Mouse (Mus musculus) thymus, postnatal 0 days (tissue): ENCODE results near the gene Ephx1. TPM values are rescaled to one million over a fixed set of nuclear protein-coding genes. Genes with fewer than 3 reads are reported as not detected.
"Not testable (repeated sequence)": the region's sequence is repeated elsewhere in the genome, so short reads cannot be mapped to it uniquely, and the experiment has no call there.

Source experiments
- DNase-seq: peaks from one replicate; pipeline ENCODE4 v3.0.0-alpha.2; 2015; ENCODE audit warnings: low spot score
- polyA plus RNA-seq: library from polyadenylated mRNA; unstranded; fragments of >200 nt; fragmentation: Nextera tagmentation; extraction: Ambion mirVana; gene quantifications from 2 replicates; pipeline ENCODE4 v1.2.1, GENCODE M21; 2015

The Ephx1 gene
- polyA plus RNA-seq, 1 experiment from 2014 or later = 15.2 TPM

GRCm38 (mm10) chr1:181014731-181015500 is 5.8 kb downstream of the Ephx1 start:
- DNase-seq = no peak

- DNase-seq = no peak
Observed at GRCm38 (mm10) chr1:181013446-181013845, 7.3 kb downstream of the Ephx1 start.

DNA sequence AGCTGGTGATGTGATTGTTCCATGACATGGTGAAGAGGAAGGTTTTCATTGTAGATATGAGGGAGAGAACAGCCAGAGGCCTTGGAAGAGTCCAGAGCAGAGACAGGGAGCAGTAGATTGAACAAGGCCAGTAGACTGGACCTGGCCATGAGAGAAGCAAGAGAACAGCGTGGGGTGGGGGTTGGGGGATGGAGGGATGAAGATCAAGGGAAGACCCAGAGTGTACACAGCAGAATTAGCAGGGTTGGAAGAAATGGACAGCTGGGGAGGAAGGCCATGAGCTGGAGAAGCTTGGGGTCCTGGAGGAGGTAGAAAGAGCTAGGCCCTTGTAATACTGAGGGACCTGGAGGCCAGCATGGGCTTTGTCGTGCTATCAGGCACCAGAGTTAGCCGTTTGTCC is 8.3 kb downstream of the Ephx1 start:
- DNase-seq = no peak

GRCm38 (mm10) chr1:181011601-181012000 is 9.1 kb downstream of the Ephx1 start:
- DNase-seq = no peak

DNA sequence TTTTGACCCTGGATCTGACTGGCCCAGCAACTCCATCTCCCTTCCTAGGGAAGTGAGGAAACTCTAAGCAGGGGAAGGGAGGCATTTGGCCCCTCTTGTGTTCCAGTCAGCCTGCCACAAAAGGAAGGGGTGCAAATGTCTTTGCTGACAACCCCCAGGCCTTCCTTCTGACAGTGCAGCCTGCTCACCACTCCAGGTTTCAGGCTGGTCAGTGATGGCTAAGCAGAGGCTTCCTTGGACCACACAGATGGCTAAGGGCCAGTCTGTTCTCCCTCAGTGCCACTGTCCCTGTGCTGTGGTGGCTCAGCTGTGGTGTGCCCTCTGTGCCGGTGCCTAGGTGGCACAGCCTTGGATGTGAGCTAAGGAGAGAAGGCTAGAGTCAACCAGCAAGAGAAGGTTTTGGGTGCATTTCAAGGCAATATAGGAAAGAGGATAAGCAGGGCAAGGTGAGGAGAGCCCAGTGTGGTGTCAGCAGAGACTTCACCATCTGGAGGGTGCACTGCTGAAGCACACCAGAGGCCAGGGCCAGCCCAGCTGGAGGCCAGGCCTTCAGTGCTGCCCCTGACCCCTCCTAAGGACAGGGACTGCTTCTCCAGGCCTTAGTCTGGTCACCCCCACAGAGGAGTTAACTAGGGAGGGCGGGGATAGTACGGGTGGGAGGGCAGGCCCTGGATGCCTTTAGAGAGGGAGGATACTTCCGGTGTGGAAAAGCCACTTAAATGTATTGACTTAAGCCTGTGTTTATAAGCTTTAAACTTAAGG is 10.4 kb downstream of the Ephx1 start:
- DNase-seq = no peak

DNA sequence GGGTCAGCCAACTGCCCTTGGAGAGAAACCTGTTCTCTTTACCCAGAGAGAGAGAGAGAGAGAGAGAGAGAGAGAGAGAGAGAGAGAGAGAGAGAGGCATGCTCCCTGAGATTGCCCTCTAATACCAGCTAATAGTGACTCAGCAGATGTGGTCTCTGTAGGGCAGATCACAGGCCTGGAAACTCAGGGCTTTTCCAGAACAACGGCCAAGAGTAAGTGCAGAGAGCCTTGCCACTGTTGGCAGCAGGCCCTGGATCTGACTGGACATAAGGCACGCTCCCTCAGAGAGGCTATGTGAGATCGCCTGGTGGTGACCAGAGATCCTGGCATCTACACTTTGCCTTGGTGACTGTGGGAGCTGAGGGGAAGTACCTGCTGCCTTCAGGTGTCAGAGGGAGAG is 10.9 kb downstream of the Ephx1 start:
- DNase-seq = no peak

DNA sequence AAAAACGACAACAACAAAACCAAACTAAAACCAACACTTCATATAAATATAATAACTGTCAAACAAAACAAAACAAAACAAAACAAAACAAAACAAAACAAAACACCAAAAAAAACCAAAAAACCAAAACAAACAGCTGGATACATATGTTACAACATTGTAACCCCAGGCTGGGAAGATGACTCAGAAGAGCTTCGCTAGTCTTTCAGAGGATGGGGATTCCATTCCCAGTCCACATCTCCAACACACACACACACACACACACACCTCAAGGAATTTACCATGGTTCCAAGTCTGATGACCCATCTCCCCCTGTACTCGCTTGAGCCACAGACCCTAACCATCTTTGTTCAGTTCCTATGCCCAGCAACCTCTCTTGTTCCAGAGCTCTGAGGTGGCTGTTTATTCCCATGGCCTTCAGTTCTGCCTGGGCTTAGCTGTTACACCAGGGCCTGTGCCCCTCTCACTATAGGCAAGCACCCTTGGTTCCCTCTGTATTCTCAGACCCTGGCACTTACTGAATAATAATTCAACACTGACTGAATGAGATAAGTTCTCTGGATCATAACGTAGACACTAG is 11.6 kb downstream of the Ephx1 start:
- no peak for DNase-seq

DNA sequence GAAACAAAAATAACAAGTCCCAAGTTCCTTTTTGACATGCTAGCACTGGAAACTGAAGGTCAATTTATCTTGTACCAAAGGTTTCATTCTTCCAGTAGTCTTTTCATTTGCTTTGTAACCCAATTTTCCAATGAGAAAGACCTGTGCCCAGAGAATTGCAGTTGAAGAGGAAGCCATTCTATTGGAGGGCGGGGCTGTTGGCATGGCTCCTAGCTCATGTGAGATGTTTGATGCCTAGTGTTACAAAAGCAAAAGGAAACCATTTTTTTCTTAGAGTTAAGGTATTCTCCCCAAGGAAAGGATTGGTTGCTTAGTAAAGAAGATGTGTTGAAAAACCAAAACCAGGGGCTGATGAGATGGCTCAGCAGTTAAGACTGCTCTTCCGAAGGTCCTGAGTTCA is 12.4 kb downstream of the Ephx1 start:
- DNase-seq = no peak

GRCm38 (mm10) chr1:181007831-181008230 is 12.9 kb downstream of the Ephx1 start:
- no peak for DNase-seq

- no peak for DNase-seq
Observed at GRCm38 (mm10) chr1:181005331-181005730, 15.4 kb downstream of the Ephx1 start.

GRCm38 (mm10) chr1:181003790-181004189 is 16.9 kb downstream of the Ephx1 start:
- DNase-seq = no peak

- DNase-seq = no peak
Observed at GRCm38 (mm10) chr1:181001621-181002020, 19.1 kb downstream of the Ephx1 start.

DNA sequence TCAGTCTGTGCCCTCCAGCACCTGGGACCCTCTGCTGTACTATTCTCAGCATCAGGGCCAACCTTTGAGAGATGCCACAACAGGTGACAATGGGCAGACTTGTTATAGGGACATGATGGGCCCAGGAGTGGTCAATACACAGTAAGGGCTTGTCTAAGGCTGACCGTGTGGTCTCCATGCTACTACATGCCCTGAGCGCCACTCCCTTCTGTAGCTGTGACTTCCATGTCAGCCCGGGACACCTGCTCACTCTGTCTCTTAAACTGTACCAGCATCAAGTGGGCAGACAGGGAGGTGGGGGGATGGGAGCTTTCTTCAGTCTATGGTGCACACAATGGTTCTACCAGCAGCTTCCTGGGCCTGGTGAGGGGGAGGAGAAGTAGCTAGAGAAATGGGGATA is 19.5 kb downstream of the Ephx1 start:
- no peak for DNase-seq

DNA sequence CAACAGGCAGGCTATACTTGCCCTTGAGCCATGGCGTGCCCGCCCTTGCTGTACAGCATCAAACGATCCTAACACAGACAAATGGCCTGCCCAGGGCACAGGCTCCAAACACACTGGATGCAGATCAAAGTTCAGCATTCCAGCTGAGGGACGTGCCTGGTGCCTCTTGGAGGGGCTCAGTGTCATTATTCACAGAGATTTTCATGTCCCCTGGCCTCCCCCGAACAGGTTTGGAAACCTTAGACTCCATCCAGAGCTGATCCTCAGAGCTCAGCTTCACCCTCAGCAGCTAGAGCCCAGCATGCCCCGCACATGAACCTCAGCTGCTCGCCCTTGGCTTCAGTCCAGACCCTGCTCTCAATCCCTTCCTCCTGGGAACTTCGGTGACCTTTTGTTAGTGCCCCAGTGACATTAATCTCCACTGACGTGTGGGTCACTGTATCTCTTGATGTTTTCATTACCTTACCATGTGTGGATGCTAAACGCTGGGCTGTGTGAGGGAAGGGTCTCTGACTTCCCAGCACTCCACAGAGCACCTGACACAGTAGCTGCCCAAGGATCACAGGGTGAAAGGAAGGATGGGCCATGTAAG is 20.1 kb downstream of the Ephx1 start:
- no peak for DNase-seq

GRCm38 (mm10) chr1:180992142-180992541 is 28.6 kb downstream of the Ephx1 start:
- DNase-seq = peak; percentile 68

- DNase-seq = no peak
Observed at GRCm38 (mm10) chr1:180990671-180991070, 30.0 kb downstream of the Ephx1 start.

DNA sequence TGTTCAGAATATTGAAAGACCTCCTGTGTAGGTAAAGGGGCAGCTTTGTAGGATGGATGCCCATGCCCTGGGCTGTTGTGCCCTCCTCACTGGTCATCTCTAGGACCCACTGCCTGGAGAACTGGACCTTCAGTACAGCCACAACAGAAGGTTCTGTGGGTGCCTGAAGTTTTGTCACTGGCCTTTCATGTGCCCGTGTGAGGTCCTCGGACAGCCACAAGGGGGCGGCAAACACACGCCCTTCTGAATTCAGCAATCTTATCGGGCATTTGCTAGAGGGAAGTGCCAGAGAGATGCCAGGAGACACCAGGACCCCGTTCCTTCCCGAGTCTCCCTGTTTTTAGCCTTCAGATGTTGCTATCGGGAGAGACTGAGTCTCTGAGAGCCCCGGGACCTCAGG is 32.9 kb downstream of the Ephx1 start:
- peak; percentile 81 for DNase-seq

- no peak for DNase-seq
Observed at GRCm38 (mm10) chr1:180986701-180987100, 34.0 kb downstream of the Ephx1 start.

GRCm38 (mm10) chr1:180981298-180982046 is 39.2 kb downstream of the Ephx1 start:
- not testable (repeated sequence) for DNase-seq

DNA sequence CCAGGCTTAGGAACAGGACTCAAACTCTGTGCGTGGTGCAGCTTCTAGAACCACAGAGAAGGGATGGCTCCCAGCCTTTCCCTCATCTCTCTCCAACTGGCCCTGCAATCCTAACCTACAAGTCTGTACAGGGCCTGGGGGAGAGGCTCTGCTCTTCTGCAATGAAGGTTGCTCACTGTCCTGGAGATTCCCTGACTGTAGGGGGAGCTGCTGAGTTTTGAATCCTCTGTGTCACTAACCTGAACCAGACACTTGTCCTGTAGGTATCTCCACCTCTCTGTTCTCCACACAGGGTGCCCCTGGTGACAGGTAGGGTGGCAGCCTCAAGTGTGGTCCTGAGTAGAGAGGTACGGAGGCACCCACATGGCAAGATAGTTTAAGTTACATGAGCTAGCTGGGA is 40.2 kb downstream of the Ephx1 start:
- peak; percentile 40 for DNase-seq
